Mouse (Mus musculus) midbrain, embryonic 12.5 days (tissue): ENCODE data around the gene Fancc. TPM values are rescaled to one million over a fixed set of nuclear protein-coding genes. Genes with fewer than 3 reads are reported as not detected.

ENCODE experiments used
- ATAC-seq: fragments of 200-750 bp; cut with Nextera tagmentation; 2 replicates; pipeline ENCODE4 v1.8.0; 2017; ENCODE audit warnings: low read depth, moderate TSS enrichment, moderate library complexity; ENCODE audit not compliant: low FRiP score
- H3K27ac ChIP-seq: fragments of 300-500 bp; sonication (generic); replicated peaks from 2 replicates; pipeline ENCODE4 v1.5.1; 2016; ENCODE audit warnings: mild to moderate bottlenecking
- H3K27me3 ChIP-seq: fragments of 300-500 bp; sonication (generic); 2 replicates; pipeline ENCODE4 v1.6.1; 2016; ENCODE audit warnings: mild to moderate bottlenecking
- H3K36me3 ChIP-seq: fragments of 300-500 bp; sonication (generic); 2 replicates; pipeline ENCODE4 v1.6.1; 2016
- H3K4me1 ChIP-seq: fragments of 300-500 bp; sonication (generic); 2 replicates; pipeline ENCODE4 v1.6.1; 2016
- H3K4me2 ChIP-seq: fragments of 300-500 bp; sonication (generic); replicated peaks from 2 replicates; pipeline ENCODE4 v1.6.1; 2016; ENCODE audit warnings: mild to moderate bottlenecking, moderate library complexity
- H3K4me3 ChIP-seq: fragments of 300-500 bp; sonication (generic); 2 replicates; pipeline ENCODE4 v1.5.1; 2016; ENCODE audit warnings: mild to moderate bottlenecking
- H3K9ac ChIP-seq: fragments of 300-500 bp; sonication (generic); replicated peaks from 2 replicates; pipeline ENCODE4 v1.6.1; 2016; ENCODE audit warnings: mild to moderate bottlenecking, moderate library complexity
- H3K9me3 ChIP-seq: fragments of 300-500 bp; sonication (generic); 2 replicates; pipeline ENCODE4 v1.6.1; 2016; ENCODE audit warnings: mild to moderate bottlenecking
- WGBS: fragments of 180-500 bp; shearing (Covaris S2); methylation state at CpG from one replicate; pipeline ENCODE4 v1.1.7; 2016; 5-methylcytosine and 5-hydroxymethylcytosine counted together
- polyA plus RNA-seq: library from polyadenylated mRNA; unstranded; fragments of >200 nt; fragmentation: Nextera tagmentation; extraction: Ambion mirVana; gene quantifications from 2 replicates; pipeline ENCODE4 v1.2.1, GENCODE M21; 2016

The Fancc gene
- polyA plus RNA-seq, 1 experiment from 2014 or later, result 24.8 TPM

- Histone ChIP-seq H3K9me3 (no peaks in the 10 kb centered on the region), H3K4me1 (peaks cover 3% of the 10 kb centered on the region; the same call in 1 of the 2 replicates), H3K4me2 (no peak overlapping the region), H3K4me3 (no peak overlapping the region), H3K27ac (no peak overlapping the region), H3K9ac (no peak overlapping the region), H3K36me3 (peaks cover 5% of the 10 kb centered on the region; the same call in 1 of the 2 replicates), H3K27me3 (no peaks in the 10 kb centered on the region)
- 88% methylated on average over 3 of the region's 3 CpGs for WGBS
- no peak for ATAC-seq
Observed at GRCm38 (mm10) chr13:63309563-63309962, 187.5 kb downstream of the Fancc start.

GRCm38 (mm10) chr13:63306768-63307167, 190.3 kb downstream of the Fancc start:
- no peak overlapping the region for H3K4me3 ChIP-seq
- no peak overlapping the region for H3K9ac ChIP-seq
- no peaks in the 10 kb centered on the region for H3K27me3 ChIP-seq
- H3K9me3 ChIP-seq, result no peaks in the 10 kb centered on the region
- H3K27ac ChIP-seq, result no peak overlapping the region
- H3K4me2 ChIP-seq, result no peak overlapping the region
- peaks cover 19% of the 10 kb centered on the region for H3K36me3 ChIP-seq
- no peak for ATAC-seq
- H3K4me1 ChIP-seq, result peaks cover 4% of the 10 kb centered on the region; the same call in 1 of the 2 replicates
- 90% methylated on average over 5 of the region's 5 CpGs for WGBS

DNA sequence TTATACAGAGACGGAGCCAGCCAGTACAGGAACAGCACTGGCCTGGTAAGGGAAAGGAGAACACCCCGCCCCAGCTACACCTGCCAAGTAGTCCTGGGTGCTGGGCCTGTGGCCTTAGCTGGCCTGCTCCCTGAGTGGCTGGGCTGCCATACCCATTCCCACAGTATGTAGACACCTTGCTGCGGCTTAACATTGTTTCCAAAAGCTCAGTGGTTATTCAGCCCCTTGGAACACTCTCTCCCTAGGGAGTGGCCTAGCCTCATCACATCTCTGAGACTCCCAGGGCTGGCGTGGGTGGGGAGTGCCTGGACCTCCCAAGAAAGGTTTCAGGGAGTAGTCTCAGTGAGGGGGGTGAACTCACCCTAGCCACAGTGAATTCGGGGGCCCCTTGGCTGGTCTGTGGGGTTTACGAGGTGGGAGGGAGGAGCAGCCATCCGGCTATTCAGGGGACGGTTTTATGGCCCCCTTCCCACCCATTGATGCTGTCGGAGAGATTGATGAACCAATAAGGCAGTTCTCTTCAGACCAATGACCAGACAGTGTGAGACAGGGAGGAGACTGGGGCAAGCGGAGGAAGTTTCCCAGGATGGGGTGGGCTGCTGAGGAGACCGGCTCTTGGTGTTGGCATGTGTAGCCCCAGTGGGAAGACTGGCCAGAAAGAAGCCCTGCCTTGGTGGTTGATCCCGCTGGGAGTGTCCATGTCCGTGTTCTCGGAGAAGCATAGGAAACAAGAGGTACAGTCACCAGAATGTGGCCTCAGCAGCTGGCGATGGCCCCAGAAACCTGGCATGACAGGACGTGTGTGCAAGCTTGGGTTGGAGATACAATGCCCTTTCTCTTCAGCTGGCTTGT, 191.7 kb downstream of the Fancc start:
- H3K4me3 ChIP-seq, result no peak overlapping the region
- no peak overlapping the region for H3K4me2 ChIP-seq
- H3K27me3 ChIP-seq, result no peaks in the 10 kb centered on the region
- H3K36me3 ChIP-seq, result peaks cover 32% of the 10 kb centered on the region
- ATAC-seq, result 0 out of 2 replicates have a peak, but pooled peaks have one; percentile 35
- peaks cover 6% of the 10 kb centered on the region; the same call in 1 of the 2 replicates for H3K4me1 ChIP-seq
- no peak overlapping the region for H3K9ac ChIP-seq
- H3K9me3 ChIP-seq, result no peaks in the 10 kb centered on the region
- H3K27ac ChIP-seq, result no peak overlapping the region
- 77% methylated on average over 16 of the region's 16 CpGs for WGBS

DNA sequence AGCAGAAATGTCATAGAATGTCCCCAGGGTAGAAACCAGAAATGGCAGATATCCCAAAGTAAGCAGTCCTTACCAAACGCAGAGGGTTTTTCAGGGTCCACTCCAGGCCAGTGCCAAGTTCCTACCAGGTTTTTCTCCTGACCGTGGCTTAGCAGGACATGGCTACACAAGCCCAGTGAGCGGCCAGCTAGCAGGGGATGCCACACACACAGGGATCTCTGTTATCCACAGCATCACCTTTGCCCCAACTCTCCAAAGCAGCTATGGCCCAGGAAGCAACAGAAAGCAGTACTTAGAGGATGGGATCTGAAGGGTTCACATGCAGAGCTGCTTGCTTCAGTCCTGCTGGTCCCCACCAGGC, 192.3 kb downstream of the Fancc start:
- no peak for ATAC-seq
- no peak overlapping the region for H3K4me2 ChIP-seq
- WGBS, result 51% methylated on average over 3 of the region's 3 CpGs
- H3K4me1 ChIP-seq, result peaks cover 6% of the 10 kb centered on the region; the same call in 1 of the 2 replicates
- no peak overlapping the region for H3K27ac ChIP-seq
- H3K9me3 ChIP-seq, result no peaks in the 10 kb centered on the region
- H3K36me3 ChIP-seq, result peaks cover 38% of the 10 kb centered on the region
- no peak overlapping the region for H3K9ac ChIP-seq
- H3K4me3 ChIP-seq, result no peak overlapping the region
- H3K27me3 ChIP-seq, result no peaks in the 10 kb centered on the region

DNA sequence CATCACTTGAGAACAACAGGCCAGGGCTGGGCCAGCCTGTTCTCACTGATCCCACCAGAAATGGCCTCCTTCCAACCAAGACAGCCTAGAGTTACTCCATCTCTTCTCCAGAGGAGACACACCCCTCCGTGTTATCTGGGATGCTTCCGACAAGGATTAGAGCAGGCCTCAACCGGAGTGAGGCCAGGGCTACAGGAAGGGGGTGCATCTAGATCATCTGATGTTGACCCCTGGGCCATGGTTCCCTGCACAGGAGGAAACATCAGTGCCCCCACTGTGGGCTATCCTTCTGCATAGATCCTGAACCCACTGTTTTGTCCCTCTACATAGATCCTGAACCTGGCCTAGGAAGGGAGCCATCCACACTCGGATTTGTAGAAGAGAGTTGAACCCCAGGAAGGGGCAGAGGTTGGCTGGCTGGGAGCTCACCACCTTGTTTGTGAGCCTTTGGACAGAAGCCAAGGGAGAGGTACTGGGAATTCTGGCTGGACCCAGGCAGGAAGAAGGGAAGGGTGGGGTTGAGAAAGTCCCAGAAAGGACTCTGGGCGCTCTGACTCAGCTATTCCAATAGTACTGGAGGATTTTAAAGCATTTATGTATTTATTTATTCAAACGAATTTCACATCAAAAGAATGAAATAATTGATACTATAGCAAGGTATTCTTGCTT, 192.8 kb downstream of the Fancc start:
- no peaks in the 10 kb centered on the region for H3K9me3 ChIP-seq
- H3K4me1 ChIP-seq, result peaks cover 6% of the 10 kb centered on the region; the same call in 1 of the 2 replicates
- 75% methylated on average over 6 of the region's 6 CpGs for whole genome bisulfite sequencing
- ATAC-seq, result no peak
- H3K9ac ChIP-seq, result no peak overlapping the region
- H3K27me3 ChIP-seq, result no peaks in the 10 kb centered on the region
- no peak overlapping the region for H3K4me2 ChIP-seq
- H3K27ac ChIP-seq, result no peak overlapping the region
- H3K4me3 ChIP-seq, result no peak overlapping the region
- H3K36me3 ChIP-seq, result peaks cover 41% of the 10 kb centered on the region

DNA sequence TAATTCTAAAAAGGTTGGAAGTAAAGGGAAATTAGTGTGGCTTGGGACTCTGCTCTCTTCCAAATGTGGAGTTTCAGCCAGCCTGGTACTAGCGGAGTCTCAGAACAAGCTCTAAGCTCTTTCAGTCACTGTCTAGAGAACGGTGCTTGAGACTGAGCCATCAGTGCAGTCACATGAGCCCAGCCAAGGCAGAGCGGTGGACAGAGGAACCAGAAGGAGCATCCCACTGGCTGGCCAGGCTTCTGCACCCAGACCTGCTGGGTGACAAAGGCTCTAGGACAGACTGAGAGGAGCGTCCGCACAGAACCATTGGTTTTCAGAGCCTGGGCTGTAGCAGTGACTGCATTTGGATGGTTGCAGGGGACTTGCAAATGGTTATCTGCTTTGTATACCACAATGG, 194.7 kb downstream of the Fancc start:
- WGBS, result 86% methylated on average over 5 of the region's 5 CpGs
- Histone ChIP-seq H3K36me3 (peaks cover 53% of the 10 kb centered on the region), H3K9ac (no peak overlapping the region), H3K27me3 (0 out of 2 replicates have a peak, but pooled peaks cover 1% of the 10 kb centered on the region), H3K9me3 (no peaks in the 10 kb centered on the region), H3K4me3 (no peak overlapping the region), H3K27ac (no peak overlapping the region), H3K4me2 (no peak overlapping the region), H3K4me1 (peaks cover 6% of the 10 kb centered on the region; the same call in 1 of the 2 replicates)
- ATAC-seq, result no peak

- no peak overlapping the region for H3K9ac ChIP-seq
- peaks cover 53% of the 10 kb centered on the region for H3K36me3 ChIP-seq
- H3K27ac ChIP-seq, result no peak overlapping the region
- H3K9me3 ChIP-seq, result no peaks in the 10 kb centered on the region
- 58% methylated on average over 3 of the region's 3 CpGs for WGBS
- 0 out of 2 replicates have a peak, but pooled peaks cover 5% of the 10 kb centered on the region for H3K27me3 ChIP-seq
- H3K4me2 ChIP-seq, result no peak overlapping the region
- ATAC-seq, result no peak
- H3K4me1 ChIP-seq, result peaks cover 6% of the 10 kb centered on the region; the same call in 1 of the 2 replicates
- no peak overlapping the region for H3K4me3 ChIP-seq
Observed at GRCm38 (mm10) chr13:63301764-63302209, 195.3 kb downstream of the Fancc start.

DNA sequence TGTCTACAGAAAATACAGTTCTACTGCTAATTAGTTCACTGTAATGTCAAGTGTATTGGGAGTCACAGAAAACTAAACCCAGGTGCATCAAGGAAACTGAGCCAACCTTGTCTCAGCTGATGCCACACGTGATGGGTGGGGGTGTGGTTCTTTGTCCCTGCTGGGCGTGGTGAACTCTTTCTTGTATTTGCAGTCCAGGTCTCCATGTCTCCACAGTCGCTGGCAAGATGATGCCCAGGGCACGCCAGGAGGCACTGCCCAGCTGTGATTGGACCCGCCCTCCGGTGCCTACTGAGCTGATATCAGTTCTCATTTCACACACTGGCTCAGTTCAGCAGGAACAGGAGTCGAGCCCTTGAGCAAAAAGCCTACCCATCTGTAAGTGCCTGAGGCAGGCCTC, 196.1 kb downstream of the Fancc start:
- no peak overlapping the region for H3K4me2 ChIP-seq
- H3K4me1 ChIP-seq, result peaks cover 6% of the 10 kb centered on the region; the same call in 1 of the 2 replicates
- H3K9ac ChIP-seq, result no peak overlapping the region
- WGBS, result 86% methylated on average over 7 of the region's 7 CpGs
- no peak for ATAC-seq
- H3K36me3 ChIP-seq, result peaks cover 47% of the 10 kb centered on the region
- no peak overlapping the region for H3K4me3 ChIP-seq
- no peak overlapping the region for H3K27ac ChIP-seq
- 0 out of 2 replicates have a peak, but pooled peaks cover 5% of the 10 kb centered on the region for H3K27me3 ChIP-seq
- H3K9me3 ChIP-seq, result no peaks in the 10 kb centered on the region

GRCm38 (mm10) chr13:63298931-63299330, 198.1 kb downstream of the Fancc start:
- WGBS, result 96% methylated on average over 5 of the region's 5 CpGs

GRCm38 (mm10) chr13:63297933-63298332, 199.1 kb downstream of the Fancc start:
- WGBS, result 92% methylated on average over 3 of the region's 3 CpGs
- Histone ChIP-seq H3K9ac (no peak overlapping the region), H3K4me3 (no peak overlapping the region), H3K4me1 (peaks cover 22% of the 10 kb centered on the region), H3K4me2 (no peak overlapping the region), H3K27me3 (peaks cover 14% of the 10 kb centered on the region; the same call in 1 of the 2 replicates), H3K27ac (no peak overlapping the region), H3K36me3 (peaks cover 34% of the 10 kb centered on the region), H3K9me3 (no peaks in the 10 kb centered on the region)
- no peak for ATAC-seq

More at GRCm38 (mm10) chr13:63298931-63299330, 198.1 kb downstream of the Fancc start:
- H3K27me3 ChIP-seq, result 0 out of 2 replicates have a peak, but pooled peaks cover 6% of the 10 kb centered on the region
- no peak overlapping the region for H3K9ac ChIP-seq
- H3K4me3 ChIP-seq, result no peak overlapping the region
- H3K4me2 ChIP-seq, result no peak overlapping the region
- peaks cover 42% of the 10 kb centered on the region for H3K36me3 ChIP-seq
- H3K27ac ChIP-seq, result no peak overlapping the region
- peaks cover 16% of the 10 kb centered on the region for H3K4me1 ChIP-seq
- ATAC-seq, result no peak
- no peaks in the 10 kb centered on the region for H3K9me3 ChIP-seq

- 93% methylated on average over 2 of the region's 2 CpGs for WGBS
- H3K36me3 ChIP-seq, result peaks cover 34% of the 10 kb centered on the region
- H3K27me3 ChIP-seq, result peaks cover 19% of the 10 kb centered on the region
- H3K9ac ChIP-seq, result no peak overlapping the region
- ATAC-seq, result no peak
- no peak overlapping the region for H3K4me3 ChIP-seq
- no peaks in the 10 kb centered on the region for H3K9me3 ChIP-seq
- H3K4me2 ChIP-seq, result no peak overlapping the region
- H3K27ac ChIP-seq, result no peak overlapping the region
- H3K4me1 ChIP-seq, result peaks cover 22% of the 10 kb centered on the region
Observed at GRCm38 (mm10) chr13:63297003-63297402, 200.1 kb downstream of the Fancc start.

GRCm38 (mm10) chr13:63296300-63296699, 200.8 kb downstream of the Fancc start:
- WGBS, result 94% methylated on average over 11 of the region's 11 CpGs
- no peak overlapping the region for H3K9ac ChIP-seq
- no peak overlapping the region for H3K4me3 ChIP-seq
- H3K27me3 ChIP-seq, result peaks cover 23% of the 10 kb centered on the region
- H3K4me1 ChIP-seq, result peaks cover 19% of the 10 kb centered on the region
- ATAC-seq, result no peak
- H3K9me3 ChIP-seq, result no peaks in the 10 kb centered on the region
- peaks cover 29% of the 10 kb centered on the region for H3K36me3 ChIP-seq
- H3K4me2 ChIP-seq, result no peak overlapping the region
- no peak overlapping the region for H3K27ac ChIP-seq
